Mouse (Mus musculus): Measurements from ENCODE around the gene Klf7. TPM values are rescaled to one million over a fixed set of nuclear protein-coding genes. Genes with fewer than 3 reads are reported as not detected.
A peak's percentile ranks its signal among the peaks of the same experiment; 100 is the strongest.

Gene Klf7
- total RNA-seq, 2 experiments from 2014 or later, result 56.1 to 56.5 TPM

- DNase-seq (ENCODE audit: low spot score in 2 of 2), result no peak
Measured at GRCm38 (mm10) chr1:64070947-64071346, 51.1 kb downstream of the Klf7 start.

- DNase-seq (ENCODE audit: low spot score in 2 of 2), result peak; percentile 37 to 73
Measured at GRCm38 (mm10) chr1:64066320-64067254, 55.5 kb downstream of the Klf7 start.

- DNase-seq (ENCODE audit: low spot score in 2 of 2), result no peak
Measured at GRCm38 (mm10) chr1:64061488-64061887, 60.6 kb downstream of the Klf7 start.

GRCm38 (mm10) chr1:64060699-64061454, 61.2 kb downstream of the Klf7 start:
- no peak for DNase-seq (ENCODE audit: low spot score in 2 of 2)

GRCm38 (mm10) chr1:64060116-64060515, 62.0 kb downstream of the Klf7 start:
- DNase-seq (ENCODE audit: low spot score in 2 of 2), result no peak

- DNase-seq (ENCODE audit: low spot score in 2 of 2), result no peak
Measured at GRCm38 (mm10) chr1:64056541-64056940, 65.5 kb downstream of the Klf7 start.

GRCm38 (mm10) chr1:64055978-64056377, 66.1 kb downstream of the Klf7 start:
- DNase-seq (ENCODE audit: low spot score in 2 of 2), result peak in 1 of 2 experiments; percentile 53

- DNase-seq (ENCODE audit: low spot score in 2 of 2), result no peak
Measured at GRCm38 (mm10) chr1:64055210-64055609, 66.9 kb downstream of the Klf7 start.

GRCm38 (mm10) chr1:64052069-64052750, 69.9 kb downstream of the Klf7 start:
- DNase-seq (ENCODE audit: low spot score in 2 of 2), result no peak

GRCm38 (mm10) chr1:64048567-64048966, 73.5 kb downstream of the Klf7 start:
- DNase-seq (ENCODE audit: low spot score in 2 of 2), result no peak

- DNase-seq (ENCODE audit: low spot score in 2 of 2), result no peak
Measured at GRCm38 (mm10) chr1:64046802-64047156, 75.3 kb downstream of the Klf7 start.

GRCm38 (mm10) chr1:64046087-64046801, 75.8 kb downstream of the Klf7 start:
- DNase-seq (ENCODE audit: low spot score in 2 of 2), result no peak

GRCm38 (mm10) chr1:64044577-64044976, 77.5 kb downstream of the Klf7 start:
- DNase-seq (ENCODE audit: low spot score in 2 of 2), result no peak

- DNase-seq (ENCODE audit: low spot score in 2 of 2), result no peak
Measured at GRCm38 (mm10) chr1:64040831-64041383, 81.2 kb downstream of the Klf7 start.

GRCm38 (mm10) chr1:64040061-64040686, 81.9 kb downstream of the Klf7 start:
- DNase-seq (ENCODE audit: low spot score in 2 of 2), result no peak

GRCm38 (mm10) chr1:64038343-64038742, 83.7 kb downstream of the Klf7 start:
- DNase-seq (ENCODE audit: low spot score in 2 of 2), result no peak

- no peak for DNase-seq (ENCODE audit: low spot score in 2 of 2)
Measured at GRCm38 (mm10) chr1:64037800-64038199, 84.3 kb downstream of the Klf7 start.

GRCm38 (mm10) chr1:64036881-64037452, 85.1 kb downstream of the Klf7 start:
- DNase-seq (ENCODE audit: low spot score in 2 of 2), result no peak

GRCm38 (mm10) chr1:64035804-64036203, 86.3 kb downstream of the Klf7 start:
- DNase-seq (ENCODE audit: low spot score in 2 of 2), result no peak
